ENCODE assay signal across 10 mouse cellular contexts in genomic region chr7:133620721-133621120, GRCm38 (mm10). TPM values are rescaled to one million over a fixed set of nuclear protein-coding genes. Genes with fewer than 3 reads are reported as not detected.
DNase-seq lines count a peak whose midpoint lies in the region; ATAC-seq and TF ChIP-seq lines count a peak whose summit lies in the region.
"Had no signal": no experiment of that assay in that cellular context is flagged by ENCODE, and none has a peak within 500 bp of the region (broad histone marks: within the 10 kb centered on the region; RNA-seq: fewer than 3 reads in every experiment).

No protein-coding gene starts in this region.

- H3K36me3 ChIP-seq in forebrain, embryonic 15.5 days, result no peaks in the 10 kb centered on the region
- H3K36me3 ChIP-seq in forebrain, embryonic 10.5 days (replicated peaks), result no peaks in the 10 kb centered on the region
- H3K36me3 ChIP-seq in midbrain, postnatal 0 days (ENCODE audit: insufficient read depth, low read length), result no peaks in the 10 kb centered on the region
- no peaks in the 10 kb centered on the region for H3K36me3 ChIP-seq in midbrain, embryonic 10.5 days

- no peak overlapping the region for H3K27ac ChIP-seq in forebrain, embryonic 15.5 days (replicated peaks)
- H3K27ac ChIP-seq in forebrain, embryonic 10.5 days, result no peak overlapping the region
- H3K27ac ChIP-seq in midbrain, postnatal 0 days (ENCODE audit: low read depth, low read length), result no peak overlapping the region
- no peak overlapping the region for H3K27ac ChIP-seq in midbrain, embryonic 10.5 days (replicated peaks)

- no peaks in the 10 kb centered on the region for H3K27me3 ChIP-seq in forebrain, embryonic 15.5 days
- no peaks in the 10 kb centered on the region for H3K27me3 ChIP-seq in forebrain, embryonic 10.5 days (ENCODE audit: poor library complexity, severe bottlenecking)
- H3K27me3 ChIP-seq in midbrain, postnatal 0 days (ENCODE audit: insufficient read depth, low read length), result no peaks in the 10 kb centered on the region
- no peaks in the 10 kb centered on the region for H3K27me3 ChIP-seq in midbrain, embryonic 10.5 days (ENCODE audit: low read depth, poor library complexity, severe bottlenecking)

- peak; percentile 84 for TF ChIP-seq CTCF in midbrain, postnatal 0 days (IDR thresholded peaks at IDR 0.05)

- no peaks in the 10 kb centered on the region for H3K9me3 ChIP-seq in forebrain, embryonic 15.5 days
- H3K9me3 ChIP-seq in forebrain, embryonic 10.5 days, result no peaks in the 10 kb centered on the region
- no peaks in the 10 kb centered on the region for H3K9me3 ChIP-seq in midbrain, postnatal 0 days (ENCODE audit: low read length)
- H3K9me3 ChIP-seq in midbrain, embryonic 10.5 days (replicated peaks), result no peaks in the 10 kb centered on the region

- no peak overlapping the region for H3K4me3 ChIP-seq in forebrain, embryonic 15.5 days
- no peak overlapping the region for H3K4me3 ChIP-seq in forebrain, embryonic 10.5 days
- no peak overlapping the region for H3K4me3 ChIP-seq in midbrain, postnatal 0 days (ENCODE audit: low read depth, low read length)
- H3K4me3 ChIP-seq in midbrain, embryonic 10.5 days, result no peak overlapping the region

- no peak overlapping the region for H3K4me2 ChIP-seq in forebrain, embryonic 15.5 days (replicated peaks)
- peak overlapping the region; percentile 15; the same call in 1 of the 2 replicates for H3K4me2 ChIP-seq in midbrain, postnatal 0 days (ENCODE audit: low read depth, low read length, poor library complexity, severe bottlenecking)

- no peak for DNase-seq in forebrain, embryonic 10.5 days (ENCODE audit: extremely low spot score, low spot score)
- DNase-seq in midbrain, postnatal 0 days (ENCODE audit: low spot score), result peak; percentile 76
- DNase-seq in midbrain, embryonic 10.5 days (ENCODE audit: low spot score), result no peak
- DNase-seq in kidney, adult 9 months, result peak; percentile 45
- peak; percentile 55 to 60 for DNase-seq in right cerebral cortex, postnatal 10 days (ENCODE audit: low spot score in 2 of 2)
- no peak for DNase-seq in yolk sac, embryonic 10.5 days (ENCODE audit: low spot score)
- no peak for DNase-seq in spleen, postnatal 14 days (ENCODE audit: low spot score in 2 of 2)

- no peak overlapping the region for H3K9ac ChIP-seq in forebrain, embryonic 15.5 days (replicated peaks)
- H3K9ac ChIP-seq in midbrain, postnatal 0 days (replicated peaks; ENCODE audit: low read length, poor library complexity, severe bottlenecking), result no peak overlapping the region

- peak; percentile 74; the same call in 1 of the 2 replicates for ATAC-seq in forebrain, embryonic 15.5 days (replicated peaks)
- ATAC-seq in midbrain, postnatal 0 days (ENCODE audit: low FRiP score), result no peak

- 46% methylated on average over 11 of the region's 11 CpGs for WGBS in forebrain, embryonic 15.5 days
- 69% methylated on average over 11 of the region's 11 CpGs for WGBS in forebrain, embryonic 10.5 days
- WGBS in midbrain, postnatal 0 days, result 42% methylated on average over 11 of the region's 11 CpGs
- WGBS in midbrain, embryonic 10.5 days, result 69% methylated on average over 11 of the region's 11 CpGs

- peaks cover 9% of the 10 kb centered on the region for H3K4me1 ChIP-seq in forebrain, embryonic 15.5 days
- H3K4me1 ChIP-seq in forebrain, embryonic 10.5 days, result no peaks in the 10 kb centered on the region
- no peaks in the 10 kb centered on the region for H3K4me1 ChIP-seq in midbrain, postnatal 0 days (ENCODE audit: insufficient read depth, low read length)
- no peaks in the 10 kb centered on the region for H3K4me1 ChIP-seq in midbrain, embryonic 10.5 days

RNA-seq across cellular contexts. Expression of gene Edrf1, which starts 16.6 kb away (rescaled TPM):
- polyA plus RNA-seq in forebrain, embryonic 15.5 days (2015; fragmentation: Nextera tagmentation; extraction: Ambion mirVana), result 22.6 and 25.9 TPM in 2 replicates
- 26.9 and 27.8 TPM in 2 replicates for polyA plus RNA-seq in forebrain, embryonic 10.5 days (2016; fragmentation: Nextera tagmentation; extraction: Ambion mirVana)
- total RNA-seq in midbrain, postnatal 0 days (2014; rRNA removed), result 25.6 and 33.2 TPM in 2 replicates
- 9.3 and 10.5 TPM in 2 replicates for polyA plus RNA-seq in midbrain, postnatal 0 days (2015; fragmentation: Nextera tagmentation; extraction: Ambion mirVana)
- polyA plus RNA-seq in midbrain, embryonic 10.5 days (2016; fragmentation: Nextera tagmentation; extraction: Ambion mirVana), result 26.0 and 29.1 TPM in 2 replicates

RNA-seq across cellular contexts. Expression of gene Tex36, which starts 18.8 kb away (rescaled TPM):
- not detected in 2 replicates for polyA plus RNA-seq in forebrain, embryonic 15.5 days (2015; fragmentation: Nextera tagmentation; extraction: Ambion mirVana)
- not detected in 2 replicates for polyA plus RNA-seq in forebrain, embryonic 10.5 days (2016; fragmentation: Nextera tagmentation; extraction: Ambion mirVana)
- total RNA-seq in midbrain, postnatal 0 days (2014; rRNA removed), result not detected in 2 replicates
- 0.29 and 0.38 TPM in 2 replicates for polyA plus RNA-seq in midbrain, postnatal 0 days (2015; fragmentation: Nextera tagmentation; extraction: Ambion mirVana)
- not detected in 2 replicates for polyA plus RNA-seq in midbrain, embryonic 10.5 days (2016; fragmentation: Nextera tagmentation; extraction: Ambion mirVana)
- total RNA-seq: ES-E14 had no signal
- polyA plus RNA-seq: heart, embryonic 14.5 days had no signal

RNA-seq across cellular contexts. Expression of gene Mmp21, which starts 59.1 kb away (rescaled TPM):
- 0.14 TPM in 1 of 2 replicates, not detected in the other for polyA plus RNA-seq in forebrain, embryonic 15.5 days (2015; fragmentation: Nextera tagmentation; extraction: Ambion mirVana)
- polyA plus RNA-seq in forebrain, embryonic 10.5 days (2016; fragmentation: Nextera tagmentation; extraction: Ambion mirVana), result not detected in 2 replicates
- total RNA-seq in midbrain, postnatal 0 days (2014; rRNA removed), result 0.09 TPM in 1 of 2 replicates, not detected in the other
- polyA plus RNA-seq in midbrain, postnatal 0 days (2015; fragmentation: Nextera tagmentation; extraction: Ambion mirVana), result not detected in 2 replicates
- 0.10 TPM in 1 of 2 replicates, not detected in the other for polyA plus RNA-seq in midbrain, embryonic 10.5 days (2016; fragmentation: Nextera tagmentation; extraction: Ambion mirVana)
- polyA plus RNA-seq: heart, embryonic 14.5 days had no signal

Comparison
In these comparisons a context has a peak if more than half of its experiments do, and no peak if none do; other contexts are left out.
1. DNase-seq: peak in midbrain, postnatal 0 days (single experiment), kidney, adult 9 months (single experiment) and right cerebral cortex, postnatal 10 days (2 of 2); none in forebrain, embryonic 10.5 days (single experiment), midbrain, embryonic 10.5 days (single experiment), yolk sac, embryonic 10.5 days (single experiment) and spleen, postnatal 14 days (0 of 2).